11 mouse cellular contexts compared by ENCODE assay signal in genomic region chr16:31424416-31425187, GRCm38 (mm10). TPM values are rescaled to one million over a fixed set of nuclear protein-coding genes. Genes with fewer than 3 reads are reported as not detected.
DNase-seq lines count a peak whose midpoint lies in the region; ATAC-seq and TF ChIP-seq lines count a peak whose summit lies in the region.
"Had no signal": no experiment of that assay in that cellular context is flagged by ENCODE, and none has a peak within 500 bp of the region (broad histone marks: within the 10 kb centered on the region; RNA-seq: fewer than 3 reads in every experiment).

No protein-coding gene starts in this region.

- DNase-seq in liver, adult 2 months (ENCODE audit: extremely low read depth, low read depth, low spot score) = no peak
- DNase-seq in liver (no peak), ZHBTc4 (ENCODE audit: low read depth, low spot score) (peak; percentile 92)
- DNase-seq in embryo, embryonic 11 days = no peak
- no peak for DNase-seq in ovary, postnatal 14 days (ENCODE audit: low spot score)

- ATAC-seq in liver, embryonic 16.5 days (ENCODE audit: low read depth) = no peak
- ATAC-seq in erythroid progenitor cell, adult 5-6 weeks (replicated peaks; ENCODE audit: low FRiP score, poor library complexity, severe bottlenecking) = no peak
- ATAC-seq: forebrain, postnatal 0 days had no signal

- no peak for TF ChIP-seq POLR2A in liver, adult 2 months (IDR thresholded peaks at IDR 0.05; ENCODE audit: extremely low read depth, insufficient read depth, low read length)

- peak overlapping the region; percentile 44 for H3K27ac ChIP-seq in liver, adult 2 months (replicated peaks; ENCODE audit: insufficient read depth, low read depth, low read length)
- no peak overlapping the region for H3K27ac ChIP-seq in liver, embryonic 16.5 days (ENCODE audit: low read length)
- H3K27ac ChIP-seq: gastrocnemius, adult 2 months; hindbrain, embryonic 10.5 days; limb, embryonic 15.5 days had no signal

- no peaks in the 10 kb centered on the region for H3K9me3 ChIP-seq in liver, embryonic 16.5 days (replicated peaks; ENCODE audit: control insufficient read depth, low read length)
- H3K9me3 ChIP-seq: hindbrain, embryonic 10.5 days; limb, embryonic 15.5 days had no signal

- H3K79me2 ChIP-seq in liver, adult 2 months (ENCODE audit: control insufficient read depth, insufficient read depth, low read length) = peaks cover 35% of the 10 kb centered on the region

- H3K4me2 ChIP-seq in liver, embryonic 16.5 days (ENCODE audit: low read depth, low read length) = peak overlapping the region; percentile 37
- H3K4me2 ChIP-seq: limb, embryonic 15.5 days had no signal

- no peak for TF ChIP-seq CTCF in liver, adult 2 months (IDR thresholded peaks at IDR 0.05; ENCODE audit: low read depth, low read length)

- peak overlapping the region; percentile 7; the same call in 1 of the 2 replicates for H3K9ac ChIP-seq in liver, adult 2 months (ENCODE audit: low read depth, low read length)
- H3K9ac ChIP-seq in liver, embryonic 16.5 days (ENCODE audit: low read depth, low read length) = no peak overlapping the region
- H3K9ac ChIP-seq: forebrain, postnatal 0 days; limb, embryonic 15.5 days had no signal

- peaks cover 4% of the 10 kb centered on the region; the same call in 1 of the 2 replicates for H3K36me3 ChIP-seq in liver, adult 2 months (ENCODE audit: control insufficient read depth, insufficient read depth, low read length)
- H3K36me3 ChIP-seq in liver, embryonic 16.5 days (ENCODE audit: control insufficient read depth, insufficient read depth) = no peaks in the 10 kb centered on the region
- H3K36me3 ChIP-seq: hindbrain, embryonic 10.5 days; limb, embryonic 15.5 days had no signal

- H3K4me1 ChIP-seq in liver, adult 2 months (ENCODE audit: control insufficient read depth, insufficient read depth, low read length) = peaks cover 22% of the 10 kb centered on the region
- H3K4me1 ChIP-seq in liver, embryonic 16.5 days (ENCODE audit: control insufficient read depth, low read depth, low read length) = peaks cover 36% of the 10 kb centered on the region

- WGBS in liver, adult 2 months = 34% methylated on average over 4 of the region's 4 CpGs
- WGBS in liver, embryonic 16.5 days (ENCODE audit: insufficient replicate concordance) = 44% methylated on average over 4 of the region's 4 CpGs

- peak overlapping the region; percentile 56 for H3K4me3 ChIP-seq in liver, adult 2 months (ENCODE audit: insufficient read depth, low read depth, low read length)
- peak overlapping the region; percentile 30 for H3K4me3 ChIP-seq in liver, embryonic 16.5 days (ENCODE audit: low read depth, low read length)
- H3K4me3 ChIP-seq: gastrocnemius, adult 2 months; hindbrain, embryonic 10.5 days; limb, embryonic 15.5 days had no signal

- H3K27me3 ChIP-seq in liver, adult 2 months (ENCODE audit: control insufficient read depth, insufficient read depth, low read length) = no peaks in the 10 kb centered on the region
- H3K27me3 ChIP-seq in liver, embryonic 16.5 days (ENCODE audit: control insufficient read depth, insufficient read depth, low read depth, low read length) = peaks cover 16% of the 10 kb centered on the region

RNA-seq across cellular contexts. Expression of gene Bdh1, which starts 2.5 kb away (rescaled TPM):
- total RNA-seq in liver, adult 2 months (2014; rRNA removed) = 141 and 185 TPM in 2 replicates
- 314 and 354 TPM in 2 replicates for polyA plus RNA-seq in liver, adult 2 months (2012; rRNA removed)
- polyA plus RNA-seq in liver, embryonic 16.5 days (2015; fragmentation: Nextera tagmentation; extraction: Ambion mirVana) = 88.4 and 98.4 TPM in 2 replicates
- not detected in 2 replicates for total RNA-seq in erythroid progenitor cell, adult 5-6 weeks (2015; ENCODE audit: low replicate concordance)
- total RNA-seq in erythroid progenitor cell, adult 5-6 weeks (2017; ENCODE audit: low replicate concordance) = 4.2 TPM in 1 of 2 replicates, not detected in the other

Comparison
In these comparisons a context has a peak if more than half of its experiments do, and no peak if none do; other contexts are left out.
1. RNA of gene Bdh1, which starts 2.5 kb away (total RNA-seq): 141 to 185 TPM in liver, adult 2 months; 4.2 TPM in erythroid progenitor cell, adult 5-6 weeks; every median in the first group is over 10 times any median in the second.